Mouse (Mus musculus) lung, postnatal 0 days (tissue): ENCODE data around the gene Cpne5. TPM values are rescaled to one million over a fixed set of nuclear protein-coding genes. Genes with fewer than 3 reads are reported as not detected.

ENCODE experiments used
- ATAC-seq: fragments of 200-750 bp; cut with Nextera tagmentation; 2 replicates; pipeline ENCODE4 v1.8.0; 2017; ENCODE audit warnings: moderate library complexity
- DNase-seq: peaks from one replicate; pipeline ENCODE4 v3.0.0-alpha.2; 2016; ENCODE audit warnings: low spot score
- H3K27ac ChIP-seq: fragments of 300-500 bp; sonication (generic); 2 replicates; pipeline ENCODE4 v1.5.1; 2014; ENCODE audit warnings: antibody characterized with exemption, mild to moderate bottlenecking, low read length, mixed read lengths
- H3K27me3 ChIP-seq: fragments of 300-500 bp; sonication (generic); replicated peaks from 2 replicates; pipeline ENCODE4 v1.6.1; 2014; ENCODE audit warnings: low read length, mixed read lengths; ENCODE audit not compliant: insufficient read depth
- H3K36me3 ChIP-seq: fragments of 300-500 bp; sonication (generic); 2 replicates; pipeline ENCODE4 v1.6.1; 2014; ENCODE audit warnings: low read length, mixed read lengths; ENCODE audit not compliant: insufficient read depth
- H3K4me1 ChIP-seq: fragments of 300-500 bp; sonication (generic); 2 replicates; pipeline ENCODE4 v1.6.1; 2014; ENCODE audit warnings: antibody characterized with exemption, low read depth, low read length, mixed read lengths; ENCODE audit not compliant: insufficient read depth
- H3K4me2 ChIP-seq: fragments of 300-500 bp; sonication (generic); replicated peaks from 2 replicates; pipeline ENCODE4 v1.6.1; 2014; ENCODE audit warnings: low read depth, mild to moderate bottlenecking, low read length, moderate library complexity, mixed read lengths
- H3K4me3 ChIP-seq: fragments of 300-500 bp; sonication (generic); 2 replicates; pipeline ENCODE4 v1.5.1; 2014; ENCODE audit warnings: low read depth, low read length
- H3K9ac ChIP-seq: fragments of 300-500 bp; sonication (generic); replicated peaks from 2 replicates; pipeline ENCODE4 v1.6.1; 2014; ENCODE audit warnings: low read depth, mild to moderate bottlenecking
- H3K9me3 ChIP-seq: fragments of 300-500 bp; sonication (generic); 2 replicates; pipeline ENCODE4 v1.6.1; 2016; ENCODE audit warnings: low read length, mixed read lengths
- CTCF ChIP-seq: IDR thresholded peaks from 2 replicates; pipeline ENCODE4 v1.5.1; 2016; ENCODE audit warnings: antibody characterized with exemption, mild to moderate bottlenecking
- EP300 ChIP-seq: IDR thresholded peaks from 2 replicates; pipeline ENCODE4 v1.6.1; 2016; ENCODE audit warnings: antibody characterized with exemption, mild to moderate bottlenecking, control low read depth
- WGBS: fragments of 180-500 bp; shearing (Covaris S2); extraction: QIAGEN DNeasy Blood & Tissue Kit; methylation state at CpG from one replicate; pipeline ENCODE4 v1.1.7; 2014; 5-methylcytosine and 5-hydroxymethylcytosine counted together
- polyA plus RNA-seq: library from polyadenylated mRNA; unstranded; fragments of >200 nt; fragmentation: Nextera tagmentation; extraction: Ambion mirVana; gene quantifications from 2 replicates; pipeline ENCODE4 v1.2.1, GENCODE M21; 2015

Gene Cpne5
- polyA plus RNA-seq, 1 experiment from 2014 or later: 0.57 TPM

- H3K36me3 ChIP-seq: no peaks in the 10 kb centered on the region
- no peak for ATAC-seq
- no peaks in the 10 kb centered on the region for H3K27me3 ChIP-seq
- no peak overlapping the region for H3K4me2 ChIP-seq
- no peak overlapping the region for H3K9ac ChIP-seq
- no peak for DNase-seq
- WGBS: 76% methylated on average over 14 of the region's 14 CpGs
- no peaks in the 10 kb centered on the region for H3K4me1 ChIP-seq
- H3K4me3 ChIP-seq: no peak overlapping the region
- H3K9me3 ChIP-seq: no peaks in the 10 kb centered on the region
- TF ChIP-seq EP300: no peak
- no peak for TF ChIP-seq CTCF
- H3K27ac ChIP-seq: no peak overlapping the region
Measured at GRCm38 (mm10) chr17:29220631-29221030, 17.3 kb downstream of the Cpne5 start.

GRCm38 (mm10) chr17:29218017-29218416 is 19.9 kb downstream of the Cpne5 start:
- no peaks in the 10 kb centered on the region for H3K9me3 ChIP-seq
- 52% methylated on average over 5 of the region's 5 CpGs for WGBS
- no peaks in the 10 kb centered on the region for H3K27me3 ChIP-seq
- no peak overlapping the region for H3K4me2 ChIP-seq
- no peaks in the 10 kb centered on the region for H3K36me3 ChIP-seq
- H3K4me1 ChIP-seq: no peaks in the 10 kb centered on the region
- TF ChIP-seq CTCF (no peak), EP300 (no peak)
- H3K4me3 ChIP-seq: no peak overlapping the region
- H3K9ac ChIP-seq: no peak overlapping the region
- no peak for ATAC-seq
- no peak for DNase-seq
- H3K27ac ChIP-seq: no peak overlapping the region

- no peak for TF ChIP-seq EP300
- no peak for TF ChIP-seq CTCF
- Histone ChIP-seq H3K27me3 (no peaks in the 10 kb centered on the region), H3K4me1 (no peaks in the 10 kb centered on the region), H3K27ac (no peak overlapping the region), H3K9ac (no peak overlapping the region), H3K9me3 (no peaks in the 10 kb centered on the region), H3K36me3 (no peaks in the 10 kb centered on the region), H3K4me2 (no peak overlapping the region), H3K4me3 (no peak overlapping the region)
- no peak for DNase-seq
- ATAC-seq: no peak
- WGBS: 59% methylated on average over 7 of the region's 7 CpGs
Measured at GRCm38 (mm10) chr17:29216078-29216477, 21.9 kb downstream of the Cpne5 start.

GRCm38 (mm10) chr17:29214655-29215054 is 23.3 kb downstream of the Cpne5 start:
- Histone ChIP-seq H3K4me1 (no peaks in the 10 kb centered on the region), H3K4me3 (no peak overlapping the region), H3K27ac (no peak overlapping the region), H3K27me3 (no peaks in the 10 kb centered on the region), H3K9ac (no peak overlapping the region), H3K36me3 (no peaks in the 10 kb centered on the region), H3K4me2 (no peak overlapping the region), H3K9me3 (no peaks in the 10 kb centered on the region)
- TF ChIP-seq CTCF (no peak), EP300 (no peak)
- no peak for ATAC-seq
- 72% methylated on average over 10 of the region's 10 CpGs for WGBS
- no peak for DNase-seq

- Histone ChIP-seq H3K4me3 (no peak overlapping the region), H3K27me3 (no peaks in the 10 kb centered on the region), H3K36me3 (no peaks in the 10 kb centered on the region), H3K9ac (no peak overlapping the region), H3K4me1 (no peaks in the 10 kb centered on the region), H3K9me3 (no peaks in the 10 kb centered on the region), H3K27ac (no peak overlapping the region), H3K4me2 (no peak overlapping the region)
- WGBS: 75% methylated on average over 4 of the region's 4 CpGs
- DNase-seq (no peak), ATAC-seq (no peak)
- TF ChIP-seq EP300 (no peak), CTCF (no peak)
Measured at GRCm38 (mm10) chr17:29214193-29214456, 23.8 kb downstream of the Cpne5 start.

DNA sequence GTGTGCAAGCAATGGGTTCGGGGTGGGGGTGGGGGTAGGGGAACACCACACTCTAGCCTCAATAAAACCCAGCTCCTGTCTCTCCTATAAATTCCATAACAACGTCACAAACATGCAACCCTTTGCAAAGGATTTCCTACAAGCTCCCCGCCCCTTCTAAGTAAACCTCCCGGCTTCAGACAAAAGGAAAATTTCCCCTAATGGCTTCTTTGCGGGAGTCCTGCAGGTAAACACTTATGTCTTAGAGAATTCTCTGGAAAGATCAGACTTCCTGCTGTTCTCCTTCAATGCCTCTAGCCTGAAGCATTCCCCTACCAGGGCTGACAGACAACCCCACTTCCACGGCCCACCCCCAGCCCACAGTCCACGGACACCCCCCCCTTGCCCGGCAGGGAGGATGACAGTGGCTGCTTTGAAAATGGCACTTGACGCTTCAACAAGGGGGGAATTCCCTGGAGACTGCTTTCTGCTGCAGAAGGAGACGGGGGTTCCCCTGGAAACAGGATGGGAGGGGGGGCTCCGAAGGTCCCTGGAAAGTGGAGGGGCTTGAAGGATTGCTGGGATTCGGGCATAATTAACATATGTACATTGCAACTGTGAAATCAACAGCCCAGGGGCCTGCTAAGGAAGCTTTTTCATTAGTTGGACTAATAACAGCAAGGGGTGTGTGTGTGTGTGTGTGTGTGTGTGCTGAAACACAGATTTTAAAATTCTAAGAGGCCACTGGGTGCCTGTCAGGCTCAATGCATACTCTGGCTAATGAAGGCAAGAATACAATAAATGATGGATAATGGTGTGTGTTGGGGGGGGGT is 24.4 kb downstream of the Cpne5 start:
- H3K4me3 ChIP-seq: no peak overlapping the region
- no peak overlapping the region for H3K9ac ChIP-seq
- peak overlapping the region; percentile 39; the same call in 1 of the 2 replicates for H3K4me2 ChIP-seq
- no peaks in the 10 kb centered on the region for H3K36me3 ChIP-seq
- H3K4me1 ChIP-seq: no peaks in the 10 kb centered on the region
- no peak overlapping the region for H3K27ac ChIP-seq
- DNase-seq (peak; percentile 38), ATAC-seq (peak; percentile 25; the same call in 1 of the 2 replicates)
- no peak for TF ChIP-seq EP300
- no peak for TF ChIP-seq CTCF
- 14% methylated on average over 12 of the region's 12 CpGs for WGBS
- no peaks in the 10 kb centered on the region for H3K9me3 ChIP-seq
- H3K27me3 ChIP-seq: no peaks in the 10 kb centered on the region
